Mouse (Mus musculus): ENCODE results near the gene Ctse.

GRCm38 (mm10) chr1:131672361-131672760 is 34.3 kb downstream of the Ctse start:
- TF ChIP-seq ZMIZ1 (IDR thresholded peaks at IDR 0.05; ENCODE audit: low read depth, low read length) (no peak), EP300 (IDR thresholded peaks at IDR 0.05; ENCODE audit: low read length) (no peak), HCFC1 (IDR thresholded peaks at IDR 0.05; ENCODE audit: low read depth, low read length) (no peak), CTCF (conservative IDR thresholded peaks at IDR 0.05 in 1 of 2, IDR thresholded peaks at IDR 0.05 in 1 of 2; ENCODE audit: low read depth in 2 of 2, low read length in 2 of 2) (no peak), POLR2A (IDR thresholded peaks at IDR 0.05; ENCODE audit: low read depth, low read length) (no peak), ZC3H11A (IDR thresholded peaks at IDR 0.05; ENCODE audit: low read depth, low read length) (no peak), MAX (IDR thresholded peaks at IDR 0.05; ENCODE audit: low read length) (no peak), IRF4 (IDR thresholded peaks at IDR 0.05; ENCODE audit: low read depth, low read length) (no peak), PAX5 (IDR thresholded peaks at IDR 0.05; ENCODE audit: low read length) (no peak), NELFE (IDR thresholded peaks at IDR 0.05; ENCODE audit: low read depth, low read length) (no peak), JUN (IDR thresholded peaks at IDR 0.05; ENCODE audit: insufficient read depth, low read depth, low read length) (no peak), USF1 (IDR thresholded peaks at IDR 0.05; ENCODE audit: low read depth, low read length) (no peak), UBTF (IDR thresholded peaks at IDR 0.05; ENCODE audit: low read depth, low read length) (no peak), MXI1 (IDR thresholded peaks at IDR 0.05; ENCODE audit: low read depth, low read length) (no peak)

Measured in CH12.LX (cell line).